Mouse (Mus musculus) kidney, adult 2 months (tissue): ENCODE data around the gene Commd6. TPM values are rescaled to one million over a fixed set of nuclear protein-coding genes. Genes with fewer than 3 reads are reported as not detected.
"Not testable (repeated sequence)": the region's sequence is repeated elsewhere in the genome, so short reads cannot be mapped to it uniquely, and the experiment has no call there.

ENCODE experiments used
- DNase-seq: peaks from one replicate; pipeline ENCODE4 v3.0.0; 2021
- H3K27ac ChIP-seq: fragments of 200-500 bp; 2 replicates; pipeline ENCODE4 v1.5.1; 2012; ENCODE audit warnings: low read depth, low read length, control low read depth, inconsistent platforms; ENCODE audit not compliant: insufficient read depth
- H3K27me3 ChIP-seq: fragments of 200-500 bp; replicated peaks from 2 replicates; pipeline ENCODE4 v1.6.1; 2012; ENCODE audit warnings: mild to moderate bottlenecking, moderate library complexity, low read length, inconsistent platforms; ENCODE audit not compliant: control insufficient read depth, insufficient read depth
- H3K36me3 ChIP-seq: fragments of 200-500 bp; 2 replicates; pipeline ENCODE4 v1.6.1; 2012; ENCODE audit warnings: mild to moderate bottlenecking, moderate library complexity, low read length, inconsistent platforms; ENCODE audit not compliant: control insufficient read depth, insufficient read depth
- H3K4me1 ChIP-seq: fragments of 200-500 bp; 2 replicates; pipeline ENCODE4 v1.6.1; 2011; ENCODE audit warnings: low read length; ENCODE audit not compliant: control insufficient read depth, insufficient read depth
- H3K4me3 ChIP-seq: fragments of 200-500 bp; 2 replicates; pipeline ENCODE4 v1.5.1; 2011; ENCODE audit warnings: mild to moderate bottlenecking, low read depth, low read length, control low read depth; ENCODE audit not compliant: insufficient read depth
- CTCF ChIP-seq: fragments of 200-500 bp; conservative IDR thresholded peaks from 2 replicates; pipeline ENCODE4 v1.5.1; 2011; ENCODE audit warnings: low read depth, mild to moderate bottlenecking, control low read depth, low read length, moderate library complexity, mixed read lengths; ENCODE audit not compliant: insufficient read depth, insufficient read length
- POLR2A ChIP-seq: fragments of 200-500 bp; IDR thresholded peaks from one replicate; pipeline ENCODE4 v1.6.1; 2011; ENCODE audit warnings: low read depth, low read length, control low read depth
- WGBS: fragments of 180-500 bp; shearing (Covaris S2); methylation state at CpG from one replicate; pipeline ENCODE4 v1.1.7; 2018; 5-methylcytosine and 5-hydroxymethylcytosine counted together
- polyA plus RNA-seq: library from polyadenylated mRNA; depleted of rRNA; stranded (reverse); fragments of >200 nt; gene quantifications from 2 replicates; pipeline ENCODE4 v1.2.3, GENCODE M21; 2012; rRNA removed

Commd6 gene
- polyA plus RNA-seq, 1 experiment, result 48.6 TPM

DNA sequence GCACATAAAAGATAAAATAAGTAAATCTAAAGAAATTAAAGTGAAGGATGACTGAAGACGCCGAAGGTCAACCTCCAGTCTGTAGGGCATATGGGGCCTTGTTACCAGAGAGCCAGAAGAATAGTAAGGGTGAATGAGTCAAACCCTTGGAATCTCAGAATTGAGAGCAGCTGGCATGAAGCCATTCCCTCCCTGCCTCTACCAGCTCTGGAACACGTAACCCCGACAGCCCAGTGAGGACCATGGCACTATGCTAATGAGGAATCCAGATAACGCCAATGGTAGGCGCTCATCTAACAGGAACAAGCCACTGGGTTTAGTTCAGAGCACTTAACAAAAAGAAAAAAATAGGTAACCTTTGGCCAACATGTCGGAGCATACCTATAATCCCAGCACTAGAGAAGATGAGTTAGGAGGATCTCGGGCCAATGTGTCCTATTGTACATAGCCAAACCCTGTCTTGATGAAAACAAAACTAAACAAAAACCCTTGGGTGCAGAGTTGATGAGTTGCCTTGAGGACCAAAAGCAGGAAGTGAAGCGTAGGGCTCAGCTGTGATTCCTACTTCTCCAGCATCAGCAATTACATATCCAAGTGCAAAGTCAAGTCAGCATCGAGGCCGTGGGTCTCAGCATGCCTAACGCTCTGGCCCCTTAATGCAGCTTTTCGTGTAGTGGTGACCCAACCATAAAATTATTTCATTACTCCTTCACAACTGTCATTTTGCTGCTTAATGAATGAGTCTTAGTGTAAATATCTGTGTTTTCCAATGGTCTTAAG lies 45.0 kb downstream of the Commd6 start:
- WGBS, result 87% methylated on average over 13 of the region's 13 CpGs
- no peaks in the 10 kb centered on the region for H3K36me3 ChIP-seq
- no peaks in the 10 kb centered on the region for H3K4me1 ChIP-seq
- TF ChIP-seq CTCF, result no peak
- DNase-seq, result peak; percentile 21
- H3K4me3 ChIP-seq, result no peak overlapping the region
- no peaks in the 10 kb centered on the region for H3K27me3 ChIP-seq
- H3K27ac ChIP-seq, result no peak overlapping the region

DNA sequence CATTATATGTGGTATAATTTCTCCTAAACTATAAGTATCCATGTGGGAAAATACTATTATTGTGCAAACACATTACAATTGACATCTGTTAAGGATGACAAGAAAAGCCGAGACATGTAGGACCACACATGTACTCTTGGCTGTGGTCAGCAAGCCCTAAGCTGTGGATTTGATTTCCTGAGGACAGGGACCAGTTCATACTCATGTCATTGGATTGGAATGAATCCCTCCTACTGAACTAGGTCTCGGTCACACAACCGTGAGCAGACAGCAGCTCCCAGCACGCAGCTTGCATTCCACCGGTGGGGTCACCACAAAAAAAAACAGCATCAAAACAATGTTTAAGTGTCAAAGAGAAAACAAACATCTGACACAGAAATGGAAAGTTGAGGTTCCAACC lies 46.5 kb downstream of the Commd6 start:
- Histone ChIP-seq H3K36me3 (no peaks in the 10 kb centered on the region), H3K4me3 (no peak overlapping the region), H3K27ac (no peak overlapping the region), H3K4me1 (no peaks in the 10 kb centered on the region), H3K27me3 (no peaks in the 10 kb centered on the region)
- DNase-seq, result no peak
- TF ChIP-seq POLR2A, result no peak
- no peak for TF ChIP-seq CTCF
- WGBS, result 53% methylated on average over 5 of the region's 5 CpGs

DNA sequence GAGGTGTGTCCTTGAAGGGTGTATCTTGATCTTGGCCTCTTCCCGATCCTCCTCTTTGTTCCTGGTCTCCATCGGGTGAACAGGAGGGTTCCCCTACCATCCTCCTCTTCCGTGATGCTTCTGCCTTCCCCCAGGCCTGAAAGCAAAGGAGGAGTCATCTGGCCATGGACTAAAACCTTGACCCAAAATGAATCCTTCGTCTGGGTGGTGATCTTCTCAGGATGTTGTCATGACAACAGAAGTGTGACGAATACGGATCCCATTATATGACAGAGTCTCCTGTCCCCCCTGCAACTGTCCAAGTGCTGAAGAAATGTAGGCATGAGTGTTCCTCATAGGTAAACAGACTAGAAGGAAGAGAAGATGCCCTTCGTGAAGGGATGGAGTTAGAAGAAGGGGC lies 47.1 kb downstream of the Commd6 start:
- 86% methylated on average over 7 of the region's 7 CpGs for WGBS
- DNase-seq, result no peak

DNA sequence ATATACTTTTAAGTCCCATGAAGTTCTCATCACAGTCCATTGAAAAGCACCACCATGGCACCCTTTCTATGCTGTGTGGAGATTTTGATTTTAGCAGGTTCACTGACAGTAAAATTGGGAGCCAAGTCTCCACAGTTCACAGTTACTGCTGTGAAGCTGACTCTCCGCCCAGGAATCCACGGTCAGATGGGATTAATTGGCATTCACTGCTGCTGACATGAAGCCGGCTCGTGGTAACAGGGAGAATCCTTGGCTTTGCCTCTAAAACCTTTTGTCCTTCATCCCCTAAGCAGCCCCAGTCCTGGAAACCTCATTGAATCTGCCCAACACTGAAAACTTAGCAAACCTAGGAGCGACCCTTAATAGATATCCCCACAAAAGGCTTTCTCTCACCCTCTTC lies 49.4 kb downstream of the Commd6 start:
- DNase-seq, result no peak
- no peak for TF ChIP-seq POLR2A
- no peak for TF ChIP-seq CTCF
- Histone ChIP-seq H3K36me3 (no peaks in the 10 kb centered on the region), H3K27me3 (no peaks in the 10 kb centered on the region), H3K4me3 (no peak overlapping the region), H3K4me1 (no peaks in the 10 kb centered on the region), H3K27ac (no peak overlapping the region)
- WGBS, result 91% methylated on average over 5 of the region's 5 CpGs

More for the DNA sequence above, 47.1 kb downstream of the Commd6 start:
- no peaks in the 10 kb centered on the region for H3K36me3 ChIP-seq
- H3K4me3 ChIP-seq, result no peak overlapping the region
- no peaks in the 10 kb centered on the region for H3K4me1 ChIP-seq
- H3K27me3 ChIP-seq, result no peaks in the 10 kb centered on the region
- H3K27ac ChIP-seq, result no peak overlapping the region
- TF ChIP-seq POLR2A (no peak), CTCF (no peak)

DNA sequence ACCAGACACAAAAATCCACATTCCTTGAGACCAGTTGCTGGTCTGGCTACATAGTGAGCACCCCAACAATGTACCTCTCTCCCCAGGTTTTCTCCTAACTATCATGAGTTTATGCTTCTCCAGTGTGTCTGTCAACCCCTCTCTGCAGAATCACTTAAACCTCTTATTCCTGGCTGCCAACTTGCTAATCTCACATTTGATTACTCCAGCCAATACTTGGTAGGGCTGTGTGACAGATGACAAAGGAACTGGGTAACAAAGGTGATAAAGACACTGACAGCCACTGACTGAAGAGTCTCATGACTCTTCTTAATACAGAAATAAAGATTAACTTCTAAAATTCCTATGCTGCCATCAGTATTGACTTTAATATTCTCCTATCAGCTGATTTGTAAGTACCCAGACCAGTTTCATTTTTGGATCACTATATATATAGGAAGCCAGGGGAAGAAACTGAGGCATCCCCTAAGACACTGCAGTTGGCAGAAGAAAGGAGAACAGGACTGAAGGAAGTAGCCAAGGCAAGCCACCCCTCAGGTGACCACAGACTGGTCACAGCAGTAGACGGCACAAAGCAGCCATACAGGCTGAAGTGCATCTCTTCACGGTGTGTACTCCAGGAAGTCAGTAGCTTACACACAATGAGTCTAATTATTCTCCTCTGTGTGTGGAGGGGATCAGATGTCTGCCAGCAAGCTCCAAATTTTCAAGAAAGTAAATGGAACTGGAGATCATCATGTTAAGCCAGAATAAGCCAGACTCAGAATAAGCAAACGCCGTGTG lies 52.1 kb downstream of the Commd6 start:
- H3K27me3 ChIP-seq, H3K4me3 ChIP-seq, H3K36me3 ChIP-seq, DNase-seq, H3K27ac ChIP-seq, H3K4me1 ChIP-seq: not testable (repeated sequence)
- WGBS, result 63% methylated on average over 3 of the region's 4 CpGs

DNA sequence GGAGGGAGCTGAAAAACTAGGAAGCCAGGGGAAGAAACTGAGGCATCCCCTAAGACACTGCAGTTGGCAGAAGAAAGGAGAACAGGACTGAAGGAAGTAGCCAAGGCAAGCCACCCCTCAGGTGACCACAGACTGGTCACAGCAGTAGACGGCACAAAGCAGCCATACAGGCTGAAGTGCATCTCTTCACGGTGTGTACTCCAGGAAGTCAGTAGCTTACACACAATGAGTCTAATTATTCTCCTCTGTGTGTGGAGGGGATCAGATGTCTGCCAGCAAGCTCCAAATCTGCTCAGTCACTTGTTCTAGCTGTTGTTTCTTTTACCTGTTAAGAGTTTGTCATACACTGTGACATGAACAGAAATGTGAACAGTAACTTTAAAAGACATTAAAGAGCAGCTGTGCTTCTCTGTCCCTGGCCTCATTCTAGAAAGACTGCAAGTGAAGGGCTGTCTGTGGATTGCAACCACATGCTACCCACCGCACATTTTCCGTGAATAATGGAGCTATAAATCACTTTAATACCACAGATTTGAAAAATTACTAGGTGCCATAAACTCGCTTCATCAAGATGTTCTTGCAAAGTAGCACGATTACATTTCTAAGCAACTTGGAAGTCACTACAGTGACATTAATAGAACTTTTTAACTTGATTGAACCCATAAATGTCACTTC lies 53.0 kb downstream of the Commd6 start:
- not testable (repeated sequence) for H3K27ac ChIP-seq, H3K36me3 ChIP-seq, H3K27me3 ChIP-seq, H3K4me3 ChIP-seq, DNase-seq, H3K4me1 ChIP-seq
- WGBS, result 51% methylated on average over 4 of the region's 6 CpGs

DNA sequence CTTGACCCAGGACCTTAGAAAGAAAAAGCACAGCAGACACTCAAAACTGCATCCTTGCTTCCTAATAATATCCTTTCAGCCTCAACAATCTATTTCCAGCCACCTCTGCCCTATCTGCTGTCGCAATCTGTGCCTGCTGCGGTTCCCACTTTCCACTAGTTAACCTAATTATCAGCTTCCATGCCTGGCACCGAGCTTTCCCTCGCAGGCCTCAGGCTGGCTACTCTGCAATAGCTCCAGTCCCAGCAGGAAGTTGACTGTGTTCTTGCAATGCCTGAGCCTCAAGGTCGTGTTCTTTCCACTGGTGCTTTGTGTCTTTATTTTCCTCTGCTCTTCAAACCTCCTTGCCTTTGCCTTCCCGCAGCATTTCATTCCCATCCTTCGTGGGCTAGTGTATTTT lies 54.4 kb downstream of the Commd6 start:
- Histone ChIP-seq H3K4me1 (no peaks in the 10 kb centered on the region; the same call in 1 of the 2 replicates), H3K4me3 (no peak overlapping the region), H3K36me3 (no peaks in the 10 kb centered on the region), H3K27me3 (no peaks in the 10 kb centered on the region), H3K27ac (peak overlapping the region; percentile 62)
- 60% methylated on average over 7 of the region's 7 CpGs for WGBS
- peak; percentile 63 for DNase-seq
- TF ChIP-seq POLR2A (no peak), CTCF (no peak)

Other genes starting within 250 kb of the Commd6 start
- 7.4 and 8.9 TPM in 2 replicates for gene Tbc1d4, start 31.5 kb downstream of the Commd6 start, polyA plus RNA-seq
- gene Uchl3, start 13.3 kb upstream of the Commd6 start, polyA plus RNA-seq, result 17.7 and 20.3 TPM in 2 replicates
- 10.2 and 13.3 TPM in 2 replicates for gene Gm9922, start 89.1 kb upstream of the Commd6 start, polyA plus RNA-seq
- gene Lmo7, start 89.3 kb upstream of the Commd6 start, polyA plus RNA-seq, result 40.0 and 53.1 TPM in 2 replicates